Mouse (Mus musculus): ENCODE results near the gene Gins1.
"Not testable (repeated sequence)": the region's sequence is repeated elsewhere in the genome, so short reads cannot be mapped to it uniquely, and the experiment has no call there.

Gene Gins1

GRCm38 (mm10) chr2:150910295-150910881, 5.2 kb downstream of the Gins1 start:
- no peak for DNase-seq

GRCm38 (mm10) chr2:150914781-150915515, 9.7 kb downstream of the Gins1 start:
- DNase-seq: no peak

- no peak for DNase-seq
These were observed 10.6 kb downstream of the Gins1 start for GRCm38 (mm10) chr2:150915786-150916185.

GRCm38 (mm10) chr2:150918720-150919119, 13.5 kb downstream of the Gins1 start:
- DNase-seq: no peak

GRCm38 (mm10) chr2:150920543-150920942, 15.3 kb downstream of the Gins1 start:
- no peak for DNase-seq

GRCm38 (mm10) chr2:150921697-150922096, 16.5 kb downstream of the Gins1 start:
- DNase-seq: no peak

GRCm38 (mm10) chr2:150922165-150922564, 17.0 kb downstream of the Gins1 start:
- DNase-seq: no peak

GRCm38 (mm10) chr2:150923026-150923425, 17.8 kb downstream of the Gins1 start:
- DNase-seq: no peak

- no peak for DNase-seq
These were observed 18.3 kb downstream of the Gins1 start for GRCm38 (mm10) chr2:150923505-150923904.

- no peak for DNase-seq
These were observed 22.0 kb downstream of the Gins1 start for GRCm38 (mm10) chr2:150927038-150927720.

GRCm38 (mm10) chr2:150929156-150929555, 24.0 kb downstream of the Gins1 start:
- DNase-seq: no peak

- DNase-seq: no peak
These were observed 25.6 kb downstream of the Gins1 start for GRCm38 (mm10) chr2:150930806-150931205.

- no peak for DNase-seq
These were observed 28.3 kb downstream of the Gins1 start for GRCm38 (mm10) chr2:150933482-150933881.

GRCm38 (mm10) chr2:150934659-150935058, 29.5 kb downstream of the Gins1 start:
- no peak for DNase-seq

GRCm38 (mm10) chr2:150944017-150944416, 38.8 kb downstream of the Gins1 start:
- DNase-seq: no peak

GRCm38 (mm10) chr2:150947341-150947740, 42.1 kb downstream of the Gins1 start:
- DNase-seq: not testable (repeated sequence)

GRCm38 (mm10) chr2:150947880-150948611, 42.8 kb downstream of the Gins1 start:
- not testable (repeated sequence) for DNase-seq

GRCm38 (mm10) chr2:150948786-150949185, 43.6 kb downstream of the Gins1 start:
- DNase-seq: no peak

GRCm38 (mm10) chr2:150949652-150950051, 44.5 kb downstream of the Gins1 start:
- DNase-seq: no peak

- no peak for DNase-seq
These were observed 44.9 kb downstream of the Gins1 start for GRCm38 (mm10) chr2:150950056-150950455.

GRCm38 (mm10) chr2:150951201-150951600, 46.0 kb downstream of the Gins1 start:
- no peak for DNase-seq

- DNase-seq: no peak
These were observed 50.7 kb downstream of the Gins1 start for GRCm38 (mm10) chr2:150955859-150956258.

- DNase-seq: no peak
These were observed 54.3 kb downstream of the Gins1 start for GRCm38 (mm10) chr2:150959521-150959920.
